ENCODE assay signal across 11 mouse cellular contexts in genomic region chr6:125328243-125328642, GRCm38 (mm10). TPM values are rescaled to one million over a fixed set of nuclear protein-coding genes. Genes with fewer than 3 reads are reported as not detected.
DNase-seq lines count a peak whose midpoint lies in the region; ATAC-seq and TF ChIP-seq lines count a peak whose summit lies in the region.
"Had no signal": no experiment of that assay in that cellular context is flagged by ENCODE, and none has a peak within 500 bp of the region (broad histone marks: within the 10 kb centered on the region; RNA-seq: fewer than 3 reads in every experiment).

No protein-coding gene starts in this region.

- no peak for TF ChIP-seq EP300 in heart, postnatal 0 days (IDR thresholded peaks at IDR 0.05; ENCODE audit: low read depth)

- DNase-seq in hindbrain, postnatal 0 days (ENCODE audit: low spot score) = no peak
- DNase-seq in hindbrain, embryonic 10.5 days (ENCODE audit: low spot score) = no peak
- DNase-seq in heart, postnatal 0 days (ENCODE audit: low spot score) = no peak
- DNase-seq in forebrain, embryonic 14.5 days (ENCODE audit: low spot score) = no peak
- DNase-seq in embryo, embryonic 9.5 days (ENCODE audit: extremely low spot score) = no peak
- DNase-seq in right cerebral cortex, postnatal 14 days = no peak

- no peak for ATAC-seq in hindbrain, postnatal 0 days
- ATAC-seq in heart, postnatal 0 days (ENCODE audit: insufficient read depth, low read depth) = no peak
- ATAC-seq in monocyte, adult 5-6 weeks (replicated peaks; ENCODE audit: insufficient number of reproducible peaks, low FRiP score, low TSS enrichment, poor library complexity, severe bottlenecking) = peak; percentile 60
- ATAC-seq in forebrain, embryonic 14.5 days = no peak
- ATAC-seq: activated CD4-positive, CD25-positive, alpha-beta regulatory T cell, adult 4 months had no signal

- H3K27ac ChIP-seq in hindbrain, postnatal 0 days = no peak overlapping the region
- no peak overlapping the region for H3K27ac ChIP-seq in hindbrain, embryonic 10.5 days
- H3K27ac ChIP-seq in heart, postnatal 0 days (ENCODE audit: low read depth) = no peak overlapping the region
- H3K27ac ChIP-seq in forebrain, embryonic 14.5 days (ENCODE audit: low read depth, low read length) = no peak overlapping the region
- H3K27ac ChIP-seq: limb, embryonic 12.5 days had no signal

- H3K4me2 ChIP-seq in hindbrain, postnatal 0 days (ENCODE audit: low read depth, low read length) = no peak overlapping the region
- H3K4me2 ChIP-seq in heart, postnatal 0 days (ENCODE audit: low read depth, low read length) = no peak overlapping the region
- H3K4me2 ChIP-seq in forebrain, embryonic 14.5 days (ENCODE audit: low read length) = no peak overlapping the region
- H3K4me2 ChIP-seq: limb, embryonic 12.5 days had no signal

- no peaks in the 10 kb centered on the region; the same call in 1 of the 2 replicates for H3K4me1 ChIP-seq in hindbrain, postnatal 0 days (ENCODE audit: insufficient read depth, low read length)
- peaks cover 20% of the 10 kb centered on the region for H3K4me1 ChIP-seq in hindbrain, embryonic 10.5 days (replicated peaks)
- peaks cover 23% of the 10 kb centered on the region for H3K4me1 ChIP-seq in E14TG2a.4 (replicated peaks; ENCODE audit: low read depth, low read length)
- peaks cover 7% of the 10 kb centered on the region for H3K4me1 ChIP-seq in heart, postnatal 0 days (ENCODE audit: control insufficient read depth, insufficient read depth)
- 0 out of 2 replicates have a peak, but pooled peaks cover 3% of the 10 kb centered on the region for H3K4me1 ChIP-seq in forebrain, embryonic 14.5 days (ENCODE audit: control insufficient read depth, insufficient read depth, low read length)

- 83% methylated on average over 5 of the region's 5 CpGs for WGBS in hindbrain, postnatal 0 days
- 80% methylated on average over 5 of the region's 5 CpGs for WGBS in hindbrain, embryonic 10.5 days
- 77% methylated on average over 5 of the region's 5 CpGs for WGBS in heart, postnatal 0 days
- 74% methylated on average over 5 of the region's 5 CpGs for WGBS in forebrain, embryonic 14.5 days

- TF ChIP-seq CTCF in hindbrain, postnatal 0 days (IDR thresholded peaks at IDR 0.05; ENCODE audit: low read depth) = 0 out of 2 replicates have a peak, but pooled peaks have one; percentile 4
- TF ChIP-seq CTCF in E14TG2a.4 (conservative IDR thresholded peaks at IDR 0.05; ENCODE audit: low read length) = peak; percentile 55
- peak; percentile 35 for TF ChIP-seq CTCF in heart, postnatal 0 days (IDR thresholded peaks at IDR 0.05; ENCODE audit: low read depth)

- H3K27me3 ChIP-seq in hindbrain, postnatal 0 days (ENCODE audit: insufficient read depth, low read length) = no peaks in the 10 kb centered on the region
- H3K27me3 ChIP-seq in hindbrain, embryonic 10.5 days (ENCODE audit: insufficient read depth, poor library complexity, severe bottlenecking) = peaks cover 36% of the 10 kb centered on the region
- H3K27me3 ChIP-seq in E14TG2a.4 (ENCODE audit: insufficient read depth, low read length) = peaks cover 61% of the 10 kb centered on the region
- H3K27me3 ChIP-seq in heart, postnatal 0 days (ENCODE audit: control insufficient read depth, insufficient read depth, low read length) = no peaks in the 10 kb centered on the region
- H3K27me3 ChIP-seq in forebrain, embryonic 14.5 days (replicated peaks; ENCODE audit: control insufficient read depth, insufficient read depth, low read length) = no peaks in the 10 kb centered on the region

- H3K4me3 ChIP-seq in hindbrain, postnatal 0 days (ENCODE audit: low read length) = no peak overlapping the region
- no peak overlapping the region for H3K4me3 ChIP-seq in hindbrain, embryonic 10.5 days
- H3K4me3 ChIP-seq in E14TG2a.4 (replicated peaks; ENCODE audit: low read length) = no peak overlapping the region
- no peak overlapping the region for H3K4me3 ChIP-seq in heart, postnatal 0 days (ENCODE audit: low read depth, low read length)
- no peak overlapping the region for H3K4me3 ChIP-seq in forebrain, embryonic 14.5 days (ENCODE audit: low read depth, low read length)
- H3K4me3 ChIP-seq: limb, embryonic 12.5 days had no signal

- no peaks in the 10 kb centered on the region for H3K36me3 ChIP-seq in hindbrain, postnatal 0 days (ENCODE audit: insufficient read depth, low read length)
- no peaks in the 10 kb centered on the region for H3K36me3 ChIP-seq in hindbrain, embryonic 10.5 days
- H3K36me3 ChIP-seq in E14TG2a.4 (ENCODE audit: insufficient read depth, low read length) = no peaks in the 10 kb centered on the region
- no peaks in the 10 kb centered on the region for H3K36me3 ChIP-seq in heart, postnatal 0 days (replicated peaks; ENCODE audit: control insufficient read depth, insufficient read depth, low read length)
- no peaks in the 10 kb centered on the region for H3K36me3 ChIP-seq in forebrain, embryonic 14.5 days (ENCODE audit: control insufficient read depth, insufficient read depth, low read length)
- H3K36me3 ChIP-seq: limb, embryonic 12.5 days had no signal

- H3K9ac ChIP-seq in hindbrain, postnatal 0 days (replicated peaks; ENCODE audit: low read length) = no peak overlapping the region
- no peak overlapping the region for H3K9ac ChIP-seq in heart, postnatal 0 days (replicated peaks; ENCODE audit: low read depth, low read length)
- no peak overlapping the region for H3K9ac ChIP-seq in forebrain, embryonic 14.5 days (ENCODE audit: low read length)
- H3K9ac ChIP-seq: limb, embryonic 12.5 days had no signal

- no peaks in the 10 kb centered on the region for H3K9me3 ChIP-seq in hindbrain, postnatal 0 days (ENCODE audit: low read length)
- H3K9me3 ChIP-seq in hindbrain, embryonic 10.5 days = no peaks in the 10 kb centered on the region
- H3K9me3 ChIP-seq in E14TG2a.4 (ENCODE audit: low read length) = no peaks in the 10 kb centered on the region
- no peaks in the 10 kb centered on the region for H3K9me3 ChIP-seq in heart, postnatal 0 days (replicated peaks; ENCODE audit: control insufficient read depth, low read length)
- H3K9me3 ChIP-seq in forebrain, embryonic 14.5 days (replicated peaks; ENCODE audit: control insufficient read depth, low read length) = no peaks in the 10 kb centered on the region
- H3K9me3 ChIP-seq: limb, embryonic 12.5 days had no signal

RNA-seq across cellular contexts. Expression of gene Scnn1a, which starts 7.8 kb away (rescaled TPM):
- 1.7 and 3.0 TPM in 2 replicates for total RNA-seq in hindbrain, postnatal 0 days (2014; rRNA removed)
- polyA plus RNA-seq in hindbrain, postnatal 0 days (2015; fragmentation: Nextera tagmentation; extraction: Ambion mirVana) = 1.00 and 1.2 TPM in 2 replicates
- 0.40 and 0.42 TPM in 2 replicates for polyA plus RNA-seq in hindbrain, embryonic 10.5 days (2016; fragmentation: Nextera tagmentation; extraction: Ambion mirVana)
- total RNA-seq in heart, postnatal 0 days (2014; rRNA removed; ENCODE audit: low replicate concordance) = 0.46 and 1.3 TPM in 2 replicates
- 0.37 and 0.46 TPM in 2 replicates for polyA plus RNA-seq in heart, postnatal 0 days (2015; fragmentation: Nextera tagmentation; extraction: Ambion mirVana)
- 3.1 to 6.4 TPM (median 5.9 TPM) in 3 replicates for total RNA-seq in monocyte, adult 5-6 weeks (2017)
- 0.29 and 0.37 TPM in 2 replicates for polyA plus RNA-seq in forebrain, embryonic 14.5 days (2014; fragmentation: Nextera tagmentation; extraction: Ambion mirVana)
- polyA plus RNA-seq: activated CD4-positive, CD25-positive, alpha-beta regulatory T cell, adult 4 months had no signal

RNA-seq across cellular contexts. Expression of gene Ltbr, which starts 14.6 kb away (rescaled TPM):
- total RNA-seq in hindbrain, postnatal 0 days (2014; rRNA removed) = 31.6 and 34.4 TPM in 2 replicates
- 17.5 and 18.1 TPM in 2 replicates for polyA plus RNA-seq in hindbrain, postnatal 0 days (2015; fragmentation: Nextera tagmentation; extraction: Ambion mirVana)
- 21.0 and 22.7 TPM in 2 replicates for polyA plus RNA-seq in hindbrain, embryonic 10.5 days (2016; fragmentation: Nextera tagmentation; extraction: Ambion mirVana)
- 76.7 and 93.9 TPM in 2 replicates for total RNA-seq in heart, postnatal 0 days (2014; rRNA removed; ENCODE audit: low replicate concordance)
- polyA plus RNA-seq in heart, postnatal 0 days (2015; fragmentation: Nextera tagmentation; extraction: Ambion mirVana) = 37.7 and 38.3 TPM in 2 replicates
- 29.5 to 47.9 TPM (median 41.2 TPM) in 3 replicates for total RNA-seq in monocyte, adult 5-6 weeks (2017)
- polyA plus RNA-seq in forebrain, embryonic 14.5 days (2014; fragmentation: Nextera tagmentation; extraction: Ambion mirVana) = 10.8 and 12.9 TPM in 2 replicates
- polyA plus RNA-seq: activated CD4-positive, CD25-positive, alpha-beta regulatory T cell, adult 4 months had no signal

RNA-seq across cellular contexts. Expression of gene Tnfrsf1a, which starts 20.9 kb away (rescaled TPM):
- 12.2 and 18.0 TPM in 2 replicates for total RNA-seq in hindbrain, postnatal 0 days (2014; rRNA removed)
- 15.5 and 16.3 TPM in 2 replicates for polyA plus RNA-seq in hindbrain, postnatal 0 days (2015; fragmentation: Nextera tagmentation; extraction: Ambion mirVana)
- polyA plus RNA-seq in hindbrain, embryonic 10.5 days (2016; fragmentation: Nextera tagmentation; extraction: Ambion mirVana) = 26.8 and 27.1 TPM in 2 replicates
- total RNA-seq in heart, postnatal 0 days (2014; rRNA removed; ENCODE audit: low replicate concordance) = 37.1 and 52.8 TPM in 2 replicates
- polyA plus RNA-seq in heart, postnatal 0 days (2015; fragmentation: Nextera tagmentation; extraction: Ambion mirVana) = 39.8 and 40.1 TPM in 2 replicates
- 101 to 111 TPM (median 103 TPM) in 3 replicates for total RNA-seq in monocyte, adult 5-6 weeks (2017)
- 14.2 and 16.2 TPM in 2 replicates for polyA plus RNA-seq in forebrain, embryonic 14.5 days (2014; fragmentation: Nextera tagmentation; extraction: Ambion mirVana)

RNA-seq across cellular contexts. Expression of gene Tuba3a, which starts 42.4 kb away (rescaled TPM):
- total RNA-seq in hindbrain, postnatal 0 days (2014; rRNA removed) = not detected in 2 replicates
- polyA plus RNA-seq in hindbrain, postnatal 0 days (2015; fragmentation: Nextera tagmentation; extraction: Ambion mirVana) = not detected in 2 replicates
- polyA plus RNA-seq in hindbrain, embryonic 10.5 days (2016; fragmentation: Nextera tagmentation; extraction: Ambion mirVana) = 0.17 TPM in 1 of 2 replicates, not detected in the other
- total RNA-seq in heart, postnatal 0 days (2014; rRNA removed; ENCODE audit: low replicate concordance) = not detected in 2 replicates
- not detected in 2 replicates for polyA plus RNA-seq in heart, postnatal 0 days (2015; fragmentation: Nextera tagmentation; extraction: Ambion mirVana)
- 0.78 TPM in 1 of 3 replicates, not detected in the others for total RNA-seq in monocyte, adult 5-6 weeks (2017)
- 0.15 TPM in 1 of 2 replicates, not detected in the other for polyA plus RNA-seq in forebrain, embryonic 14.5 days (2014; fragmentation: Nextera tagmentation; extraction: Ambion mirVana)
- total RNA-seq: gastrocnemius, adult 8-10 months had no signal

RNA-seq across cellular contexts. Expression of gene Plekhg6, which starts 52.4 kb away (rescaled TPM):
- total RNA-seq in hindbrain, postnatal 0 days (2014; rRNA removed) = 0.68 and 0.86 TPM in 2 replicates
- polyA plus RNA-seq in hindbrain, postnatal 0 days (2015; fragmentation: Nextera tagmentation; extraction: Ambion mirVana) = 0.32 and 0.74 TPM in 2 replicates
- 0.13 and 0.20 TPM in 2 replicates for polyA plus RNA-seq in hindbrain, embryonic 10.5 days (2016; fragmentation: Nextera tagmentation; extraction: Ambion mirVana)
- total RNA-seq in heart, postnatal 0 days (2014; rRNA removed; ENCODE audit: low replicate concordance) = not detected in 2 replicates
- 0.05 and 0.10 TPM in 2 replicates for polyA plus RNA-seq in heart, postnatal 0 days (2015; fragmentation: Nextera tagmentation; extraction: Ambion mirVana)
- not detected in 3 replicates for total RNA-seq in monocyte, adult 5-6 weeks (2017)
- 0.16 TPM in 1 of 2 replicates, not detected in the other for polyA plus RNA-seq in forebrain, embryonic 14.5 days (2014; fragmentation: Nextera tagmentation; extraction: Ambion mirVana)
- total RNA-seq: gastrocnemius, adult 8-10 months had no signal
- polyA plus RNA-seq: activated CD4-positive, CD25-positive, alpha-beta regulatory T cell, adult 4 months had no signal

Comparison
In these comparisons a context has a peak if more than half of its experiments do, and no peak if none do; other contexts are left out.
1. CTCF ChIP-seq: peak in every context shown above with its lines; median percentile 55 in E14TG2a.4; 35 in heart, postnatal 0 days; 4 in hindbrain, postnatal 0 days.